Mouse (Mus musculus) gastrocnemius, postnatal 36 days (tissue): ENCODE measurements at regions not wholly inside any gene's neighbourhood (a gene's known extent, or its start where the extent isn't known, plus 50 kb on each side); places are given as distances from the start of the nearest gene placed in this dataset.
"Not testable (repeated sequence)": the region's sequence is repeated elsewhere in the genome, so short reads cannot be mapped to it uniquely, and the experiment has no call there.

ENCODE experiments used
- DNase-seq, 2 experiments: peaks; one replicate each; pipeline ENCODE4 v3.0.0; 2022
- intact Hi-C: fragments of 180-260 bp; cut with DNase I; formaldehyde crosslinking; loops from one replicate; pipeline ENCODE4 v1.15.1; 2025

GRCm38 (mm10) chr13:31050160-31050788 lies 76.3 kb downstream of the Gm5447 start:
- DNase-seq = no peak
- intact Hi-C loops = no loop called here

GRCm38 (mm10) chr13:31051586-31051985 lies 77.6 kb downstream of the Gm5447 start:
- DNase-seq, intact Hi-C loops: not testable (repeated sequence)

- no peak for DNase-seq
- intact Hi-C loops = no loop called here
Observed at GRCm38 (mm10) chr13:31054356-31054755, 80.4 kb downstream of the Gm5447 start.

GRCm38 (mm10) chr13:31055376-31056083 lies 81.5 kb downstream of the Gm5447 start:
- no peak for DNase-seq
- intact Hi-C loops = no loop called here

GRCm38 (mm10) chr13:31056154-31056871 lies 82.3 kb downstream of the Gm5447 start:
- intact Hi-C loops = no loop called here
- DNase-seq = no peak

- intact Hi-C loops = no loop called here
- no peak for DNase-seq
Observed at GRCm38 (mm10) chr13:31060916-31061431, 87.0 kb downstream of the Gm5447 start.

GRCm38 (mm10) chr13:31068343-31068742 lies 94.3 kb downstream of the Gm5447 start:
- intact Hi-C loops = no loop called here
- DNase-seq = no peak

- intact Hi-C loops = no loop called here
- no peak for DNase-seq
Observed at GRCm38 (mm10) chr13:31076541-31076940, 102.5 kb downstream of the Gm5447 start.

- no peak for DNase-seq
- intact Hi-C loops = no loop called here
Observed at GRCm38 (mm10) chr13:31078751-31079150, 104.7 kb downstream of the Gm5447 start.

GRCm38 (mm10) chr13:31080215-31080614 lies 106.2 kb downstream of the Gm5447 start:
- DNase-seq = no peak
- intact Hi-C loops = loop anchor here (5.0 to 10.0 kb wide), 2 partner anchors 183 to 575 kb away; no protein-coding TSS in a partner anchor

- peak in 1 of 2 experiments; percentile 44 for DNase-seq
- intact Hi-C loops = loop anchor here (2.0 to 10.0 kb wide), 3 partner anchors 185 to 572 kb away; no protein-coding TSS in a partner anchor
Observed at GRCm38 (mm10) chr13:31082448-31083140, 108.6 kb downstream of the Gm5447 start.

- intact Hi-C loops = no loop called here
- DNase-seq = no peak
Observed at GRCm38 (mm10) chr13:31101051-31101450, 127.0 kb downstream of the Gm5447 start.

- intact Hi-C loops = no loop called here
- DNase-seq = no peak
Observed at GRCm38 (mm10) chr13:31107434-31107833, 133.4 kb downstream of the Gm5447 start.

GRCm38 (mm10) chr13:31109231-31109630 lies 135.2 kb downstream of the Gm5447 start:
- intact Hi-C loops = no loop called here
- no peak for DNase-seq

- DNase-seq = no peak
- intact Hi-C loops = no loop called here
Observed at GRCm38 (mm10) chr13:31122689-31123088, 148.7 kb downstream of the Gm5447 start.

- DNase-seq = no peak
- intact Hi-C loops = no loop called here
Observed at GRCm38 (mm10) chr13:31124547-31125216, 150.7 kb downstream of the Gm5447 start.

- DNase-seq = no peak
- intact Hi-C loops = no loop called here
Observed at GRCm38 (mm10) chr13:31132501-31132900, 158.5 kb downstream of the Gm5447 start.

- intact Hi-C loops = no loop called here
- DNase-seq = no peak
Observed at GRCm38 (mm10) chr13:31139686-31140085, 165.7 kb downstream of the Gm5447 start.

- intact Hi-C loops = no loop called here
- DNase-seq = no peak
Observed at GRCm38 (mm10) chr13:31147323-31147722, 173.3 kb downstream of the Gm5447 start.

- intact Hi-C loops = no loop called here
- no peak for DNase-seq
Observed at GRCm38 (mm10) chr13:31154066-31154465, 180.1 kb downstream of the Gm5447 start.
